Mouse (Mus musculus): Measurements from ENCODE around the gene Ppm1h. TPM values are rescaled to one million over a fixed set of nuclear protein-coding genes. Genes with fewer than 3 reads are reported as not detected.

The Ppm1h gene
- polyA plus RNA-seq, 1 experiment = 13.1 TPM

- Histone ChIP-seq H3K4me1 (ENCODE audit: control insufficient read depth, insufficient read depth, low read length) (no peaks in the 10 kb centered on the region; the same call in 1 of the 2 replicates), H3K27ac (ENCODE audit: control insufficient read depth, insufficient read depth, low read depth, low read length, poor library complexity) (no peak overlapping the region), H3K4me3 (replicated peaks; ENCODE audit: control insufficient read depth, low read depth, low read length) (no peak overlapping the region)
- TF ChIP-seq CTCF (IDR thresholded peaks at IDR 0.05; ENCODE audit: control insufficient read depth, insufficient read depth, low read length) (no peak), POLR2A (IDR thresholded peaks at IDR 0.05; ENCODE audit: borderline replicate concordance, control insufficient read depth, low read depth, low read length) (no peak)
- 18% methylated on average over 4 of the region's 4 CpGs for WGBS
These were observed 48.7 kb downstream of the Ppm1h start for GRCm38 (mm10) chr10:122727228-122727627.

GRCm38 (mm10) chr10:122728172-122728571 lies 49.6 kb downstream of the Ppm1h start:
- Histone ChIP-seq H3K4me3 (replicated peaks; ENCODE audit: control insufficient read depth, low read depth, low read length) (no peak overlapping the region), H3K27ac (ENCODE audit: control insufficient read depth, insufficient read depth, low read depth, low read length, poor library complexity) (no peak overlapping the region), H3K4me1 (ENCODE audit: control insufficient read depth, insufficient read depth, low read length) (no peaks in the 10 kb centered on the region; the same call in 1 of the 2 replicates)
- WGBS = 69% methylated on average over 2 of the region's 2 CpGs
- TF ChIP-seq POLR2A (IDR thresholded peaks at IDR 0.05; ENCODE audit: borderline replicate concordance, control insufficient read depth, low read depth, low read length) = no peak
- no peak for TF ChIP-seq CTCF (IDR thresholded peaks at IDR 0.05; ENCODE audit: control insufficient read depth, insufficient read depth, low read length)

GRCm38 (mm10) chr10:122732146-122732545 lies 53.6 kb downstream of the Ppm1h start:
- no peak for TF ChIP-seq POLR2A (IDR thresholded peaks at IDR 0.05; ENCODE audit: borderline replicate concordance, control insufficient read depth, low read depth, low read length)
- TF ChIP-seq CTCF (IDR thresholded peaks at IDR 0.05; ENCODE audit: control insufficient read depth, insufficient read depth, low read length) = no peak
- no peak overlapping the region for H3K4me3 ChIP-seq (replicated peaks; ENCODE audit: control insufficient read depth, low read depth, low read length)
- no peaks in the 10 kb centered on the region for H3K4me1 ChIP-seq (ENCODE audit: control insufficient read depth, insufficient read depth, low read length)
- WGBS = 96% methylated on average over 3 of the region's 3 CpGs
- no peak overlapping the region for H3K27ac ChIP-seq (ENCODE audit: control insufficient read depth, insufficient read depth, low read depth, low read length, poor library complexity)

- no peak for TF ChIP-seq CTCF (IDR thresholded peaks at IDR 0.05; ENCODE audit: control insufficient read depth, insufficient read depth, low read length)
- 82% methylated on average over 4 of the region's 4 CpGs for WGBS
- Histone ChIP-seq H3K4me1 (ENCODE audit: control insufficient read depth, insufficient read depth, low read length) (no peaks in the 10 kb centered on the region; the same call in 1 of the 2 replicates), H3K27ac (ENCODE audit: control insufficient read depth, insufficient read depth, low read depth, low read length, poor library complexity) (no peak overlapping the region), H3K4me3 (replicated peaks; ENCODE audit: control insufficient read depth, low read depth, low read length) (no peak overlapping the region)
These were observed 56.0 kb downstream of the Ppm1h start for GRCm38 (mm10) chr10:122734521-122734920.

- WGBS = 80% methylated on average over 7 of the region's 7 CpGs
- TF ChIP-seq POLR2A (IDR thresholded peaks at IDR 0.05; ENCODE audit: borderline replicate concordance, control insufficient read depth, low read depth, low read length) (no peak), CTCF (IDR thresholded peaks at IDR 0.05; ENCODE audit: control insufficient read depth, insufficient read depth, low read length) (no peak)
- Histone ChIP-seq H3K4me3 (replicated peaks; ENCODE audit: control insufficient read depth, low read depth, low read length) (no peak overlapping the region), H3K4me1 (ENCODE audit: control insufficient read depth, insufficient read depth, low read length) (no peaks in the 10 kb centered on the region; the same call in 1 of the 2 replicates), H3K27ac (ENCODE audit: control insufficient read depth, insufficient read depth, low read depth, low read length, poor library complexity) (no peak overlapping the region)
These were observed 56.8 kb downstream of the Ppm1h start for GRCm38 (mm10) chr10:122735284-122735784.

- no peak overlapping the region for H3K4me3 ChIP-seq (replicated peaks; ENCODE audit: control insufficient read depth, low read depth, low read length)
- no peaks in the 10 kb centered on the region; the same call in 1 of the 2 replicates for H3K4me1 ChIP-seq (ENCODE audit: control insufficient read depth, insufficient read depth, low read length)
- no peak overlapping the region for H3K27ac ChIP-seq (ENCODE audit: control insufficient read depth, insufficient read depth, low read depth, low read length, poor library complexity)
- TF ChIP-seq POLR2A (IDR thresholded peaks at IDR 0.05; ENCODE audit: borderline replicate concordance, control insufficient read depth, low read depth, low read length) (no peak), CTCF (IDR thresholded peaks at IDR 0.05; ENCODE audit: control insufficient read depth, insufficient read depth, low read length) (no peak)
- 7% methylated on average over 4 of the region's 4 CpGs for WGBS
These were observed 58.3 kb downstream of the Ppm1h start for GRCm38 (mm10) chr10:122736835-122737234.

GRCm38 (mm10) chr10:122738526-122738925 lies 60.0 kb downstream of the Ppm1h start:
- Histone ChIP-seq H3K27ac (ENCODE audit: control insufficient read depth, insufficient read depth, low read depth, low read length, poor library complexity) (0 out of 2 replicates have a peak overlapping the region, but pooled peaks have one; percentile 14), H3K4me3 (replicated peaks; ENCODE audit: control insufficient read depth, low read depth, low read length) (no peak overlapping the region), H3K4me1 (ENCODE audit: control insufficient read depth, insufficient read depth, low read length) (no peaks in the 10 kb centered on the region; the same call in 1 of the 2 replicates)
- TF ChIP-seq CTCF (IDR thresholded peaks at IDR 0.05; ENCODE audit: control insufficient read depth, insufficient read depth, low read length) (no peak), POLR2A (IDR thresholded peaks at IDR 0.05; ENCODE audit: borderline replicate concordance, control insufficient read depth, low read depth, low read length) (no peak)
- 77% methylated on average over 10 of the region's 10 CpGs for WGBS

GRCm38 (mm10) chr10:122739037-122739436 lies 60.5 kb downstream of the Ppm1h start:
- TF ChIP-seq POLR2A (IDR thresholded peaks at IDR 0.05; ENCODE audit: borderline replicate concordance, control insufficient read depth, low read depth, low read length) (no peak), CTCF (IDR thresholded peaks at IDR 0.05; ENCODE audit: control insufficient read depth, insufficient read depth, low read length) (no peak)
- peak overlapping the region; percentile 9; the same call in 1 of the 2 replicates for H3K27ac ChIP-seq (ENCODE audit: control insufficient read depth, insufficient read depth, low read depth, low read length, poor library complexity)
- no peak overlapping the region for H3K4me3 ChIP-seq (replicated peaks; ENCODE audit: control insufficient read depth, low read depth, low read length)
- WGBS = 67% methylated on average over 4 of the region's 4 CpGs
- H3K4me1 ChIP-seq (ENCODE audit: control insufficient read depth, insufficient read depth, low read length) = no peaks in the 10 kb centered on the region; the same call in 1 of the 2 replicates

- Histone ChIP-seq H3K27ac (ENCODE audit: control insufficient read depth, insufficient read depth, low read depth, low read length, poor library complexity) (no peak overlapping the region), H3K4me1 (ENCODE audit: control insufficient read depth, insufficient read depth, low read length) (no peaks in the 10 kb centered on the region; the same call in 1 of the 2 replicates), H3K4me3 (replicated peaks; ENCODE audit: control insufficient read depth, low read depth, low read length) (no peak overlapping the region)
- no peak for TF ChIP-seq CTCF (IDR thresholded peaks at IDR 0.05; ENCODE audit: control insufficient read depth, insufficient read depth, low read length)
- no peak for TF ChIP-seq POLR2A (IDR thresholded peaks at IDR 0.05; ENCODE audit: borderline replicate concordance, control insufficient read depth, low read depth, low read length)
- 86% methylated on average over 4 of the region's 4 CpGs for WGBS
These were observed 61.6 kb downstream of the Ppm1h start for GRCm38 (mm10) chr10:122740117-122740516.

All from bone marrow, adult 2 months (tissue).